Mouse (Mus musculus) cerebellum, adult 11 months (tissue): ENCODE data around the gene Tulp4.
"Not testable (repeated sequence)": the region's sequence is repeated elsewhere in the genome, so short reads cannot be mapped to it uniquely, and the experiment has no call there.

Experiments used
- DNase-seq: peaks from one replicate; pipeline ENCODE4 v3.0.0; 2022

Gene Tulp4

DNA sequence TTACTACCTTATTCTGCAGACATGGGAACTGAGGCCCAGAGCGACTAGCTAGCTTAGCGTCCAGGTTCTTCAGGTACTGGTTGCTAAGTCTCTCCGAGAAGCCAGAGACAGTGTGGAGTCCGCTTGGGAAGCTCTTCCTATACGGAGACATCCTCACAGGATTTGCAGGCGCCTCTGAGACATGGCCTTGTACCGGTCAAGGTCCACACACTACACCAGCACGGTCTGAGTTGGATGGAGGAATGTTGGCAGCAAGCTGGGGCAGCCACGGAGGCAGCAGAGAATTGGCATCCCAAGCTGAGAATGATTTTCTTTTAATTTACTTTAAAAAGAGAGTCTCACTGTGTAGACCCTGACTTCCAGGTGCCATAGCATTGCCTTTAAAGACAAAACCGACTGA, 176.9 kb downstream of the Tulp4 start:
- not testable (repeated sequence) for DNase-seq

DNA sequence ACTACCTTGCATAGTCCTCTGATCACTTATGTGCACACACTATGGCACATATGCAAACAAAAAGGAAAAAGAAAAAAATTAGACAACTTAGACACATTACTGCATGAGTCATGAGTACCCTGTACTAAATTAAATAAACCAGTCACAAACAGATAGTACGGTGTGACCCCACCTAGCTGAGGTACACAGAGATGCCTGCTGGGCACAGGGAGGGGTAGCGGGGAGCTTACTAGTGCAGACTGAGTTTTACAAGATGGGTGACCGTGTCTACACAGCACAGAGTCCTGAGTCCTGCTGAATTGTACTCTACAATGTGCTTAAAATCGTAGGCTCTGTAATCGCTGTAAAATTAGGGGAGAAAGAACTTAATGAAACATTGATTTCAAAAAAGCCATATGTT, 179.9 kb downstream of the Tulp4 start:
- DNase-seq = not testable (repeated sequence)

GRCm38 (mm10) chr17:6289045-6289444, 182.8 kb downstream of the Tulp4 start:
- DNase-seq = not testable (repeated sequence)

DNA sequence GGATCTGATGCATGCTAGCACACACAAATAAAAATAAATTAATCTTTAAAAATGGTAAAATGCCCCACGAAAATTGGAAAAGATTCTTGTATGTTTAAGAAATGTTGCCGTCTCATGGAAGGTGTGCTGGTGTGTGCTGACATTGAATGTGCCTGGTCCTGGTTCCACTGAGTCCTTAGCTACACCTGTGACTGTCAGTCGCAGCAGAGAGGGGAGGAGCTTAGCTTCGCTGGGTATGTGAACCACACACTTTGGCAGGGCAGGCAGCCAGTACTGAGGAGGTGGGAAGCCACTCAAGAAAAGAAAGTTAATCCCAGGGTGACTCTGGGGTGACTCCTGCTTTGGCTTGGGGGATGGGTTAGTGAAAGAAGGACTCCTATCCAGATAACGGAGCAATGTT, 187.6 kb downstream of the Tulp4 start:
- DNase-seq = not testable (repeated sequence)

GRCm38 (mm10) chr17:6297060-6297795, 191.0 kb downstream of the Tulp4 start:
- DNase-seq = not testable (repeated sequence)

DNA sequence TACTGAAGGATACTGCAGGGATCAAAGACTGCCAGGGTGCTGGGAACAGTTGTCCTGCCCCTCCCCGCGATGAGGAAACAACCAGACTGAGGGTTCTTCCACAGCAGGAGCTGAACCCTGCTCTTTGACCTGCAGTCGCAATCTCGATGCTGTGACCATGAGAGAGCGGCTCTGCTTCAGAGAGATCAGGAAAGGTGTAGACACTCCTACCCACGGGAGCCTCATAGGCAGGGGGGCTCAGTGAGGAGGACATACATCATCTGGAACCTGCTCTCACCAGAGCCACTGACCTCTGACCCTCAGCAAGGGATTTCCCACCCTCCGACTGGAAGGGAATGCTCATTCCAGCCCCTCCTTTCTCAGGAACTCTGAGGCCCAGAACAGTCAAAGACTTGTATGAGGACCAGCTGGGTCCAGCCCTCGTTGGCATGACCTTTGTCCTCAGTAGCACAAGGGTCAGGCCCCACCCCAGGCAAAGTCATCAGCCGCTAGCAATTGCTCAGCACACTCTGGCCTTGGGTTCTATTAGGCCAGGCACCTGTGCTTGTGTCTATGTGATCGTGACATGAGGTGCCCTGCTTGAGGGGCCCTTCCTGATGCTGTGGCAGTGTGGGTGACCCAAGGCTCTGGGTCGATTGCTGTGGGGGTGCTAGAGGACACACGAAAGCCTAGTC, 194.1 kb downstream of the Tulp4 start:
- not testable (repeated sequence) for DNase-seq
